Mouse (Mus musculus) thymus, postnatal 25 days (tissue): Measurements from ENCODE around the gene Mmgt2.

Experiments used
- DNase-seq: peaks from one replicate; pipeline ENCODE4 v3.0.0; 2022

Gene Mmgt2

DNA sequence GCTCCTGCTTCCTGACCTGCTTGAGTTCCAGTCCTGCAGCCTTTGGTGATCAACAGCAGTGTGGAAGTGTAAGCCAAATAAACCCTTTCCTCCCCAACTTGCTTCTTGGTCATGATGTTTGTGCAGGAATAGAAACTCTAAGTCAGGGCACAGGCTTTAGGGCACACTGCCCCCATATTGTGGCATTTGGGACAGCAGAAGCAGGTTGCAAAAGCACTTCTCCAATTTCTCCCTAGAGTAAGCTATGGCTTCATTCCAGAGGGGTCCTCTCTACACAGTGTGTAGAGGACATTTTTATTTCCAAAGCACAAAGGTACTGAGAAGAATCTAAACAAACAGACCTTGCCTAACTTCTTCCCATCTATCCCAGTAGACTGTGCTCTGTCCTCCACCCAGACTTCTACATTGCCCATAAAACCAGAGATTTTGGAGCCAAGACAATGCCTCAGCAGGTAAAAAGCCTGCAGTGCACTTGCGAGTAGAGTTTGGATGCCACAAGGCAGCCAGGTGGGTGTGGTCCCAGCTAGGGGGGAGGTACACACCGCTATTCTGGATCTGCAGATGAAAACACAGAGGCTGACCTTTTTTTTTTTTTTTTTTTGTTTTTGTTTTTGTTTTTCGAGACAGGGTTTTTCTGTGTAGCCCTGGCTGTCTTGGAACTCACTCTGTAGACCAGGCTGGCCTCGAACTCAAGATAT lies 26.7 kb upstream of the Mmgt2 start:
- DNase-seq, result no peak

DNA sequence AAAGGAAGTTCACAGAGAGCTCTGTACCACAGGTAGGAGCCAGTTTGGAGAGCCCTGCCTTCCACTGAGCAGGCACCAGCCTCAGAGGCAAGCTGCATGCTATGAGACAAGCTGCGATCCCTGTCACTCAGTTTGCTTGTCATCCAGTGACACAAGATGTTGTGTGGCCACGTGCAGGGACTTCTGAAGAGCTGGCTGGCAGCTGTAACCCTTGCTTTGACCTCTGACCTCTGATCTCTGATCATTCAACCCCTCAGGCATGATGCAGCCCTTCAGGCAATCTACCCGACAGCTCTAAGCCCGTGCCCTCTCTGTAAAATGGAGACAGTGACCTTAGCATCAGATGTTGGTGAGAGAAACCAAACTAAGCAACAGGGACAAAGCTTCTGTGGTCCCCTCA lies 25.6 kb upstream of the Mmgt2 start:
- DNase-seq, result no peak

DNA sequence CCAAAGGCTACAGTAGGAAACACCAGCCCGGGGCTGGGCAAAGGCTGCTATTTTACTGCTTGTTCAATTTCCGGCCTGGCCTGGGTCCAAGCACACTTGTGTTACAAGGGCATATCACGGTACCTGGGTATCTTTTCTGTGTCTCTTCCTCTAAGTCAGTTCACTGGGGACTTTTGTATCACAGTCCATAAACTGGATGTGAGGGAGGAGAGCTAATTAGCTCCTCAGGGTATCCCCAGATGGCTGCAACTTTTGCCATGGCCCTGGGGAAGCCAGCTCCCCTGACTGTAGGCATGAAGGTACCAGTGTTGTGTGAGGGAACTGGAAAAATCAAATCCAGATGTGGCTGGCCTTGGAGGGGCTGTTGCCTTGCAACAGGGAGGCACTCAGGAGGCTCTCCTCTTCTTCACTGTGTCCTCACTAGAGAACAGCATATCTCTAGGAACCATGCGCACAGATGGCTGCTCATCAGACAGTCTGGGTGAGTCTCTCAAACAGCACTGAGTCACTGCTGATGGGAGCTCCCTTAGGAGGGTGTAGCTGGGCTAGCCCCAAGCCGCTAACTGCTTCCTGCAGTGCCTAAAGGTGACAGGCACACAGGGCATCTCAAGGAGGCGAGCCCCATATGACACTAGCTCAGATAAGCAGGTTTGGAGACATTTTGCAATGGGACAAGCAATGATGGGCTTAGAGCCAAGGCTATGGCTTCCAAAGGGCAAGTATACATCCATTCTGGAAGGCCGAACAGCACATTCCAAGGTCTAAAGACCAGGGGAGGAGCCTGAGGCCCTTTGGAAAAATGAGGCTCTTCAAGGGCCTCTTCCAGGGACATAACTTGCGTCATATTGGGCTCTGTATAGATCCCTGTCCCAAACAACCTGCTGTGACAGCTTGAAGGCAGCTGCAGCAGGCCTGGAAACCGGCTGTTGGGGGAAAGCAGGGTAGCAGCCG lies 23.8 kb upstream of the Mmgt2 start:
- no peak for DNase-seq

DNA sequence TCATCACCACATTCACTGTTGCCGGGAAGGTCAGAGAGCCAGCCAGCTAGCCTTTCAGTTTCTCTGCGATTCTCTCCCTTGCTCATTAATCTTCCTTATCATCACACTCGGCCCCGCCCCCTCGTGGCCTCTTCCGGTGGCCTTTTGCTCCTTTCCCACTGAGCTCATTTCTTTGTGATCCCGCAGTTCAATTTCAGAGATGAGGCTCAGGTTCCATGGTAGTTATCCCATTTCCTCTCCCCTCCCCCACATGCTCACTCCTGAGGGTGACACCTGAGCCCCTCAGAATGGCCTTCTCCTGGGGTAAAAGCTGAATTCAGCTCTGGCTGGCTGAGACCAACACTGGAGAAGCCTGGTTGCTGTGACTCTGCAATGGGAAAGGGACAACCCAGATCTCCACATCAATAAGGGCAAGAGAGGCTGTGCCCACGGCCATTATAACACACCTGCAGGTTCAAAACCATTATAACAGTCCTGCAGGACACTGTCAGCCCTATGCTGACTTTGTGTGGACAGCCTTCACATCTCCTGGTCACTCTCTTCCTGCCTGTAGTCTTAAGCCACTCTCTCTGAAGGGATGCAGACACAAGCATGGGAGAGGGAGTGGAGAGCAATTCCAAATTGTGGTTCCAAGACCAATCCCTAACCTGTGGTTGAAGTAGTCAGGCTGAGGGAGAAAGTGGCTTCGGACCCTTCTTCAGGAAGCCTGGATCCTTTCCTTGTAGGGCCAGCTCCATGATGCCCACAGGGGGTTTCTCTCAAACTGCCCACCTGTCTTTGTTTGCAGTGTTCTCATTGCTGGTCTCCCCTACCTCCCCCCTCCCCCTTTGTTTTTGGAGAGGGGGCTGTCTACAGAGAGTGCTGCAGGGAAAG lies 18.9 kb upstream of the Mmgt2 start:
- peak; percentile 24 for DNase-seq

DNA sequence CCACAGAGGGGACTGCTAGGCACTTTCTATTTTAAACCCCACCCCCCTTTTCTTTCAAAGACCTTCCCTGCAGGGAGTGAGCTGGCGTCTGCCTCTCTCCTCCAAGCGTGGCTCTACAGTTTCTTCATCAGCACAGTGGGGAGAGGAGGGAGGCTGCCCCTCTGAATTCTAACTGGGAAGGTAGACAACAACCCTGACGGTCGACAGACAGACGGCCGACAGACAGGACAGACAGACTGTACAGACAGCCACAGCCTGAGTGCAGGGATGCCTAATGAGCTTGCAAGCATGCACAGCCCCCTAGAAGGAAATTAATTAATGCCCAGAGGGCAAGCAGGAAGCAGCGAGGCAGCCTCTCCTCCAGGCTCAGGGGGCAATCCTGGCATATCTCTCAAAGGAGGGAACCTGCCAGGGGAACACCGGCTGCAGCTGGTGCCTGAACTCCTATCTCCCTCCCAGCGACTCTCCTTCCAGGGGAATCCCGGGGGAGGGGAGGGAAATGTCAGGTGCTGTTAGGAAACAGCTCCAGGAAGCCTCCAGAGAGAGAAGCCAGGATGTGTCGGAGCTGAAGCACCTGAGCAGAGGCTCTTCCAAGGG lies 18.1 kb upstream of the Mmgt2 start:
- no peak for DNase-seq

DNA sequence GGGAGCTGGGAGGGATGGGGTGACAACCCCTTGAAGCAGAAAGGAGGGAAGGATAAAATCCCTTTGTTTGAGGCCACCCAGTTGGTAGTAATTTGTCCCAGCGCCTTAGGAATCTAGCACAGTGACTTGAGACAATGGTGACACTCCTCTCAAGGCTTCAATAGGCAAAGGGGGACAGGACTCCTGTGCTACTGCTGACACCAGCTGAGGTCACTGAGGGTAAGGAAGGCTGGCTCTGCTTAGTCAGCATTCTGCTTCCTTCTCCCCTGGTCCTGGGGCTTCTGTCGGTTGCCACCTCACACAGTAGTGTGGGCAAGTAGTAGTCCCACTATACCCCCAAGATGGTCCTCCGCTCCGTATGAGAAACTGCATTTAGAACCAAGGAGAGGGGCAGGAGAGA lies 17.3 kb upstream of the Mmgt2 start:
- no peak for DNase-seq

DNA sequence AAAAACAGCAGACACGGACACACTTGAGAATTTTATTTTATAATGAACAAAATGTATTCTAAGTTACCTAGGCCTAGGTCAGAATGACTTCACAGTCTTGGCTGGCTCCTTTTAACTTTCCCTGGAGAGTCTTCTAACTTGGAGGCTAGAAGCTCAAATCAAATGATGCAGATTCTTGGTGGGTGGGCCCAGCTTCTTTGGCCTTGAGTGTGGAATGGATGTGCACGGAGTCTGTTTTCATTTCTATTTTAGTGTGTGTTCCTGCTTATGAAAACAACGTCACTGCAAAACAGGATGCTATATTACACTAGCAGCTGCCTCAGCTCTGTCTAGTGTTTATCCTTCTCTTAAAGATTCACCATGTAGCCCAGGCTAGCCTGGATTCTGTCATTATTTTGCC lies 13.1 kb upstream of the Mmgt2 start:
- no peak for DNase-seq

DNA sequence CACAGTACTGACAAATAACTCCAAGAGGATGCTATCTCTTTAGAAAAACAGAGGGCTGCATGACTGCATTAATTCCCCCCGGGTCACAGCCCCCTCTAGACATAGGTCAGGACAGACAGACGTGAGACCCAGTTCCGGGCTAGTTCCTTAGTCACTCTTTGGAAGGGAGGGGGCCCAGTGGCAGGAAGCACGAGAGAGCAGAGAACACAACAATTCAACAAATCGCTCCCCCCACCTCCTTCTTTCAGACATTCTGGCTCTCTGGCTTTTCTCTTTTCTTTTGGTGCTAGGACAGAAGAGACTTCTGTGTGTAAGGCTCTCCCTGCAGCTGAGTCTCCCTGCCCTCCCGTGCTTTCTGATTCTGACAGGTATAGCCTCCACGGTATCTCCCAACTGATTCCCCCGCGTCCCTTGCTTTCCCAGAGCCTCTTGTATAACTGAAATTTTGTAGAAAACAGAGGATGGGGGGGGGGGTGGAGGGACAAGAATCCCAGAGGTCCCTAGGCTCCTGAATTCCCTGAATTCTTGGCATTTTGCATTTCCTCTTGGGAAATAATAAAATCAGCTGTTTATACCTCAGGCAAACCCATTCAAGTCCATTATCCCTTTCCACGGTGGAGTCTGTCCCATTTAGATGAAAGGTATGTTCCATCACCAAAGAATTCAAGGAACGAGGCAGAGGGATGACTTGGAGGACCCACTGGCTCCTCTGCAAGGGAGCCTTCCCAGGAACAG lies 12.2 kb upstream of the Mmgt2 start:
- no peak for DNase-seq

DNA sequence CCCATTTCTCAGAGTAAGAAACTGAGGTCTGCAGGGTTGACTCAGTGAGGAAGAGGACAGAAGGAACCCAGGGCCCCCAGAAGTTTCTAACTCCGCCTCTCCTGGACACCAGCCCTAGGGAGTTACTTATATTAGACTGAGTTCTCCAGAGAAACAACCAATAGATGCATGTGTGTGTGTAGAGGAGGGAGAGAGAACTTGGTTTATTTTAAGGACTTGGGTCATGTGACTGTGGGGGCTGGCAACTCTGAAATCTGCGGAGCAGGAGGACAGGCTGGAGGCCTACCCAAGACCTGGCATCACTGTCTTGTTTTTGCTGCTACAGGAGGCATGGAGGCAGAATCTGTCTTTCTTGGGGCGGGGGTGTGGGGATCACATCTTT lies 11.6 kb upstream of the Mmgt2 start:
- DNase-seq, result no peak

DNA sequence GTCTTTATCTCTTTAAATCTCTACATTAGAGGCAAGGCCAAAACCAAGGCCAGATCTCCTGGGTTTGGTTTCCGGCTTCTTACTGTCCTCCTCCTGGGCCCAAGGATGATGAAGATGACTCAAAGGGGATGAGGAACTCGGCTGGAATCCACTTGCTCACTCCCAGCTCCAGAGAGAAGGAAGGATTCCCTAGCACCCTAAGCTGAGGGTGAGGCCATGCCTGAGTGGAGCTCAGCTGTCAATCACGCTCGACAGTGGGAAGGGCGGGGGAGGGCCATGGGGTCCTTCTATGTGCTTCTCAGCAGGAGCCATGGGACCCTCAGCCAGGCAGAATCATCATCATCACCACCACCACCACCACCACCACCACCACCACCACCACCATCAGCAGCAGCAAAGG lies 11.1 kb upstream of the Mmgt2 start:
- DNase-seq, result no peak

DNA sequence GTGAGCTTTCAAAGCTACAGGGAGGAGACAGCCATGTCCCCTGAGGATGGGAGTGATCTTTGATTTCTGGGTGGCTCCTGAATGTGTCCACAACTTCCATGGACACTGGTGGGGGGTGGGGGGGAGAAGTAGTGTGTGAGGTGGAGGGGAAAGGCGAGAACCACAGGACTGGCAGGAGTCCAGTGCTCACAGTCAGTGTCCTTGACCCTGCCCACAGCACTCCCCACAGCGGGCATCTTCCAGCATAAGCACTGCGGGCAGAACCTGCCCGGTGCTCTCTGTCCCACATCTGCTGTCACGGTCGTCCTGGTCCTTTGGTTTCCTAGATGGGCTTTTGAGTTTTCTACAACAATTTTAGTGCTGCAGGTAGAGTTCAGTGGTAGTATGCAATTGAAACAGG lies 10.7 kb upstream of the Mmgt2 start:
- DNase-seq, result no peak

DNA sequence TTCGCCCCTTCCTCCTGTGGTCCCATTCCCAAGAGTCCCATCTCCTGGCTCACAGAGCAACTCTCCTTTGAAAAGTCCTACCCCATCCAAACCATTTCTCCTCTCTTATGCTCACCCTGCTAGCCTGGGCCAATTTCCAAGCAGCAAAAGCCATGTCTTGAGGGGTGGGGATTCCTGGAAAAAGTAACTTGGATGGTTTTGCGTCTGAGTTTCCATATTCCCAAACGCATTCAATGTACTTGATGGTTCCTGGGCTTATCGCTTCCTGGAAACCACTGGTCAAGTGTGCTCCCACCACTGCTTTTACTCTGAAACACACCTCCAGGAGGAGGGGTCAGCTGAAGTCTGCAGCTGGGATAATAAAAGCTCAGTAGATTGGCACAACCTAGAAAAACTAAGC lies 10.1 kb upstream of the Mmgt2 start:
- DNase-seq, result no peak

DNA sequence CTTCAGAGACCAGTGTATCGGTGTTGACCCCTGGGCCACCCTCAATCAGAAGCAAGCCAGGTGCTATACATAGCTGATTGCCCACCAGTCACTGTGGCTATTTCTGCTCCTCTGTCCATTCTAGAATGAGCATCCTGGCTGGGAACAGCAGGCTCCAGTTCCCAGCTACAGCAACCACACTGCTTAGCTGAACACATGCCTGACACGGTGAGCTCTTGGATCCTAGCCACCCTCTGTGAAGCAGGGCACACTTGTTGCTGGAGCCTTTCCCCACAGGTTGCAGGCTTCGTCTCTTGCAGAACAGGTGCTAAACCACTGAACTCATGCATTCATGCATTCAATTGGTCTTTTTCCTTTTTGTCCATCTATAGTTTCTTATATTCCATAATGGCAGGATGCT lies 8.1 kb upstream of the Mmgt2 start:
- DNase-seq, result no peak

DNA sequence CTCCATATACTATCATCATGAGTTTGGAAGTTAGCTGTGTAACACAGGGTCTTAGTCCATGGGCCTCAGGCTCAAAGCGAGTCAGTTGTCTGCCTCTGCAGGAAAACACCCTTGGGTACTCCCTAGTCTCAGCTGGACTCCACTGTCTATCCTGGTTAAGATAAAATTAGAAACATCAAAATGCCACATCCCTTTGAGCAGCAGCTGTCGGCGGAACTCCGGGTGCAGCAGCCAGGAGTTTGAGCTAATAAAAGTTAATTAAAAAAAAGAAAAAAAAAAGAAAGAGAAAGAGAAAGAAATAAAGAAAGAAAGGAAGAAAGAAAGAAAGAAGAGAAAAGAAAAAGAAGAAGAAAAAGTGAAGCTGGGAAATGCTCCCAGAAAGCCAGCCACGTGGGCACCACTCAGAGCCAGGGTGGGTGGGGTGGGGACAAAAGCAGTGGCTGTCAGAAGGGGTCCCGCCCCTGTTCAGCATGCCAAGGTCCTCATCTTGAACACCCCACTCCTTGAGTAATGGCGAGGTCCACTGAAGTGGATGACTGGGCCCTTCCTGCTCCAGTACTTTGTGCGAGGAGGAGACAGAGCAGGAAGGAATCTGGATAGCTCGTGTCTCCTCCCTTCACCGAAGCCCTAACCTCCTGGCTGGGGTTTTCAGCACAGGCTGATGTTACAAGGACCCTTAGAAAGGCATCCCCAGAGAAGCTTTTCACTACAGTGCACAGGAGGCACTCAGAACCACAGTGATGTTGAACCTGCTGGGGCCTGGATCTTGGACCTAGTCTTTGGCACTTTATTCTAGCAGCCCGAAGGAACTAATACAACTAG lies 6.2 kb upstream of the Mmgt2 start:
- DNase-seq, result no peak

DNA sequence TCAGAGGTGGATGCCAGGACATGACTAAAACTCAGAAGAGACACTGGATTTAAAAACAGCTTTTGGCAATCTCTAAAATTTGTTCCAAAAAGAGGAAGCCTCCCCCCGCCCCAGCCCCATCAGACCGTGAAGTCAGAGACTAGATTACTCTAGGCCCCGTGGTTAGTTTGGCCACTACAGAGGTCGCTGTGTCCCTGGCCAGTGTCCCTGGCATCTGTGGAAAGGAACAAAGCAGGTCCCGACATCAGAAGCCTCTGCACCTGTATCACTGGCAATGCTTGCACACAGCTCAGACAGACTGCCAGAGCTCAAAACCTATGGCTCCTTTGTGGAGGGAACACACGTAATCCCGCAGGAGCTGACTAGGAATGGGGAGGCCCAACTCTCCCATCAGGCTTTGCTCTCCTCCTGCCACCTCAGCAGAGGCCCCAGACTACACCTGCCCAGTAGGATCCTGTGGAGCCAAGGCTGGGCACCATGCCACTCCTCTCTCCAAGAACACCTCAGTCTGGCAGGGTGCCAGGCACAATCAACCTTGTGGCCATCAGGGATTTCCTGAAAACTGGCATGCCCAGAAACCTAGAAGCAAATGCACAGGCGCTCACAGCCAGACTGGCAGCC lies 5.3 kb upstream of the Mmgt2 start:
- no peak for DNase-seq

DNA sequence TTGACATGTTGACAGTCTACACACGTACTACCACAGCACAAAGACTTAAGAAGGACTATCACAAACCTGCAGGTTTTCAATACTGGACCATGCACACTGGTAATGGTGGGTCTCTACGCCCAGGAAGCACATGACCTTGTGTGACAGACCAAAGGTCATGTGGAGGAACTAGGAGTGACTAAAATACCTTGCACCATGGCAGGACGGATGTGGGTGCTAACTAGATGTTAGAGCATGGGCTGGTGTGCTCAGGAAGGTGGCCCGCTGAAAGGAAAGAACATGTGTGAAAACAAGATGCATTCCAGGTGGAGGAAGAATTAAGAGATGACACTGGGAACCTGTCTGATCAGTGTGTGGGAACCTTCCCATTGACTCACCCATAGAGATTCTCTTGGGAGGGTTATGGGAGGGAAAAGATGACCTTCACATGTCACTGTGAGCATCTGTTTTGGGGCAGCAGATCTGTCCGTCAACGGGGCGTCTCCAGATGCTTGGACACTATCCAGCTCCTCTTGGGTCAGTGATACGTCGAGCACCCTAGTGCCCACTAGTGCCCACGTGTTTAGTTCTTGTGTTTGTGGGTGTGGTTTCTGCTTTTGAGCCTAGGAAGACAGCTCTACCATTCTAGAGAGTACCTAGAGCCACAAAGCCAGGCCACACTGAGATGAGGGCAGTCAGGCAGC lies 4.6 kb upstream of the Mmgt2 start:
- no peak for DNase-seq

DNA sequence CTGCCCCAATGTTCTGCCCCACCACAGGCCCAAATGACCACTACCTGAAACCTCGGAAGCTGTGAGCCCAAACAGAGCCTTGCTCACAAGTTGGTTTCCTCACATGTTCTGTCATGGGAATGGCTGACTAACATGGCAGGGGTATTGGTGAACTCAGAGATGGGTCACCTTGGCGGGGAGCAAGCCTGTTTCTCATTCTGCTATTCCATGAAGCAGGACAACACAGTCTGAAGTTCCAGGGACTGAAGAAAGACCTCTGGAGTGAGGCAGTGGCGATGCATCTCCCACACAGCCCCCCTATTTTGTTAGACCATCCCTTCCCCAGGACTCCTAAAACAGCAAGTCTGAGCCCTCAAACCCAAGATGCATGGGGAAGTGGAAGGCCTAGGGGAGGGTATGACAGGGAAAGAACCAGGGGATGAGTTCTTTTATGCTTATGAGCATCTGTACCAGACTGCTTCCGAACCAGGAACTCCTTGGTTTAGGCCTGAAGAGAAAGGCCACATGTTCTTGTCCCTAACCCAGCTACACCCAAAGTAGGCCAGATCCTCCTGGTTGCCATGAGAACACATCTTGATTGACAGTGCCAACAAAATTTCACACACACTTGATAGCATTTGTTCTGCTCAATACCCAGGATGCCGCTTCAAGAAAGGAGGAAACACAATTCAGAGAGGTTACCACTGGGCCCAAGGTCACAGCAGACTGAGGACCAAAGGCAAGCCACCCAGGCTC lies 3.7 kb upstream of the Mmgt2 start:
- no peak for DNase-seq

DNA sequence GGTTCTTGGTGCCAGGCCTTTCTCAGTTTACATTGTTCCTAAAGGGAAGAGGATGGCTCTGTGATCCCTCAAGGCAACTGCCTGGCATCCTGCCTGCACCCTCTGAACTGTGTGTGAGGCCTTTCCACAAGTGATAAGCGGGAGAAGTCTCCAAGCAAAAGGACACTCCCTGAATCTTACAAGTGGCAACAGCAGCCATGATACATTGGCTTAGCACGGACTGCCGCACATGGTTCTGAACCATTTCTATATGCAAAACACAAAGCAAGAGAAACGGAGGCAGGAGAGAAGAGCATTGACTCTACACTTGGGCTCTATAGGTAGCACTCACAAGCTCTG lies 3.2 kb upstream of the Mmgt2 start:
- DNase-seq, result no peak

DNA sequence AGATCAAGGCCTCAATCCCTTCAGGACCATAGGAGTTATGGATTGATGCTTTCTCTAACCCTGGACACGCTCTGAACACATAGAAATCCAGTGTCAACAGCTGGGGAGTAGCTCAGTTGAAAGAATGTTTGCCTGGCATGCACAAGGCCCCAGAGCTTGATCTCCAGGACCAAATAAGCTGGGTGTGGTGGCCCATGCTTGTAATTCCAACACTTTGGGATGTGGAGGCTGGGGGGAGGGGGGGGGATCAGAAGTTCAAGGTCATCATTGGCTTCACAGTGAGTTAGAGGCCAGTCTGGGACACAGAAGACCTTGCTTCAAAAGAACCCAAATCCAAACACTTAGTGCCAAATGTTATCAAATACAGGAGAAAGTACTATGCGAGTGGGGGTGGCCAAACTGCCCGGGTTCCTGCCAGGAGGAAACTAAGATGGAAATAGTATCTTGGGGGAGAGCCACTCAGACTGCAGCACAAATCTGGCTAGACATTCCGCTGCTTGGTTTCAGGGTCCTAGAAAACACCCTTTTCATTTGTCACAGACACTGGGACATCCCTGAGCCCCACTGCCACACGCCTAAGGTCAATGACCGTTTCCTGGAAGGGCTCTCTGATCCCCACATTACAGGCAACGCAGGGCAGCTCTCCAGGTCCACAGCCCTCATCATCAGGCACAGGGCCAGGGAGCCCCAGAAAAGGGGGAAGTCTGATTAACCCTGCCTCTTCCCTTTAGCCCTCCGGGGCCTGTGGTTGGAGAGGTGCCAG lies 2.6 kb upstream of the Mmgt2 start:
- no peak for DNase-seq
